Mouse (Mus musculus) midbrain, embryonic 16.5 days (tissue): ENCODE measurements around the gene Stmnd1. TPM values are rescaled to one million over a fixed set of nuclear protein-coding genes. Genes with fewer than 3 reads are reported as not detected.
A peak's percentile ranks its signal among the peaks of the same experiment; 100 is the strongest.
"Not testable (repeated sequence)": the region's sequence is repeated elsewhere in the genome, so short reads cannot be mapped to it uniquely, and the experiment has no call there.

Source experiments
- ATAC-seq: fragments of 200-750 bp; cut with Nextera tagmentation; 2 replicates; pipeline ENCODE4 v1.8.0; 2017; ENCODE audit warnings: moderate TSS enrichment
- H3K27ac ChIP-seq: fragments of 300-500 bp; sonication (generic); 2 replicates; pipeline ENCODE4 v1.5.1; 2014; ENCODE audit warnings: mild to moderate bottlenecking, low read length, mixed read lengths
- H3K27me3 ChIP-seq: fragments of 300-500 bp; sonication (generic); 2 replicates; pipeline ENCODE4 v1.6.1; 2014; ENCODE audit warnings: low read depth, low read length, mixed read lengths; ENCODE audit not compliant: control insufficient read depth, insufficient read depth
- H3K36me3 ChIP-seq: fragments of 300-500 bp; sonication (generic); 2 replicates; pipeline ENCODE4 v1.6.1; 2014; ENCODE audit warnings: mild to moderate bottlenecking, low read length, moderate library complexity, mixed read lengths; ENCODE audit not compliant: control insufficient read depth, insufficient read depth
- H3K4me1 ChIP-seq: fragments of 300-500 bp; sonication (generic); 2 replicates; pipeline ENCODE4 v1.6.1; 2014; ENCODE audit warnings: mild to moderate bottlenecking, low read length, mixed read lengths; ENCODE audit not compliant: control insufficient read depth, insufficient read depth
- H3K4me2 ChIP-seq: fragments of 300-500 bp; sonication (generic); 2 replicates; pipeline ENCODE4 v1.6.1; 2014; ENCODE audit warnings: mild to moderate bottlenecking, low read length, mixed read lengths
- H3K4me3 ChIP-seq: fragments of 300-500 bp; sonication (generic); 2 replicates; pipeline ENCODE4 v1.5.1; 2014; ENCODE audit warnings: low read depth, mild to moderate bottlenecking, low read length, moderate library complexity, mixed read lengths
- H3K9ac ChIP-seq: fragments of 300-500 bp; sonication (generic); 2 replicates; pipeline ENCODE4 v1.6.1; 2014; ENCODE audit warnings: low read depth, low read length, mixed read lengths
- H3K9me3 ChIP-seq: fragments of 300-500 bp; sonication (generic); replicated peaks from 2 replicates; pipeline ENCODE4 v1.6.1; 2014; ENCODE audit warnings: mild to moderate bottlenecking, low read length, mixed read lengths; ENCODE audit not compliant: control insufficient read depth, poor library complexity, severe bottlenecking
- WGBS: fragments of 180-500 bp; shearing (Covaris S2); extraction: QIAGEN DNeasy Blood & Tissue Kit; methylation state at CpG from one replicate; pipeline ENCODE4 v1.1.7; 2014; 5-methylcytosine and 5-hydroxymethylcytosine counted together
- polyA plus RNA-seq: library from polyadenylated mRNA; unstranded; fragments of >200 nt; fragmentation: Nextera tagmentation; extraction: Ambion mirVana; gene quantifications from 2 replicates; pipeline ENCODE4 v1.2.1, GENCODE M21; 2015

Stmnd1 gene
- polyA plus RNA-seq, result not detected in 2 replicates

GRCm38 (mm10) chr13:46273453-46274110 lies at the start of gene Stmnd1:
TSS of gene Stmnd1 (plus strand) at chr13:46273721.
- no peaks in the 10 kb centered on the region for H3K27me3 ChIP-seq
- H3K4me1 ChIP-seq, result peaks cover 7% of the 10 kb centered on the region
- H3K9ac ChIP-seq, result peak within 1 kb of the TSS; percentile 46
- peak within 1 kb of the TSS; percentile 4; the same call in 1 of the 2 replicates for H3K4me3 ChIP-seq
- no peaks in the 10 kb centered on the region for H3K36me3 ChIP-seq
- H3K4me2 ChIP-seq, result peak within 1 kb of the TSS; percentile 38
- 0 out of 2 replicates have a peak, but pooled peaks have one; percentile 39 for ATAC-seq
- 8% methylated on average over 8 of the region's 8 CpGs for WGBS
- H3K27ac ChIP-seq, result peak within 1 kb of the TSS; percentile 38; the same call in 1 of the 2 replicates
- no peaks in the 10 kb centered on the region for H3K9me3 ChIP-seq

GRCm38 (mm10) chr13:46226956-46227355 lies 46.6 kb upstream of the Stmnd1 start:
- Histone ChIP-seq H3K4me2 (no peak overlapping the region), H3K27ac (no peak overlapping the region), H3K9ac (no peak overlapping the region), H3K9me3 (no peaks in the 10 kb centered on the region), H3K4me3 (no peak overlapping the region), H3K27me3 (no peaks in the 10 kb centered on the region), H3K4me1 (0 out of 2 replicates have a peak, but pooled peaks cover 2% of the 10 kb centered on the region), H3K36me3 (no peaks in the 10 kb centered on the region)
- WGBS, result 64% methylated on average over 2 of the region's 2 CpGs
- no peak for ATAC-seq

GRCm38 (mm10) chr13:46227486-46227885 lies 46.0 kb upstream of the Stmnd1 start:
- ATAC-seq, result no peak
- 86% methylated on average over 4 of the region's 4 CpGs for WGBS
- Histone ChIP-seq H3K4me1 (0 out of 2 replicates have a peak, but pooled peaks cover 1% of the 10 kb centered on the region), H3K4me2 (no peak overlapping the region), H3K9ac (no peak overlapping the region), H3K4me3 (no peak overlapping the region), H3K9me3 (no peaks in the 10 kb centered on the region), H3K27me3 (no peaks in the 10 kb centered on the region), H3K27ac (no peak overlapping the region), H3K36me3 (no peaks in the 10 kb centered on the region)

- H3K4me1 ChIP-seq, H3K9me3 ChIP-seq, H3K9ac ChIP-seq, H3K36me3 ChIP-seq, H3K27me3 ChIP-seq, H3K4me2 ChIP-seq, H3K4me3 ChIP-seq, H3K27ac ChIP-seq, ATAC-seq: not testable (repeated sequence)
- 100% methylated on average over 1 of the region's 1 CpGs for WGBS
Observed at GRCm38 (mm10) chr13:46228750-46229149, 44.8 kb upstream of the Stmnd1 start.

GRCm38 (mm10) chr13:46231514-46232085 lies 41.9 kb upstream of the Stmnd1 start:
- 73% methylated on average over 5 of the region's 5 CpGs for WGBS

GRCm38 (mm10) chr13:46237723-46238349 lies 35.7 kb upstream of the Stmnd1 start:
- Histone ChIP-seq H3K27ac (no peak overlapping the region), H3K27me3 (no peaks in the 10 kb centered on the region), H3K9me3 (no peaks in the 10 kb centered on the region), H3K9ac (no peak overlapping the region), H3K4me3 (no peak overlapping the region), H3K4me1 (peaks cover 7% of the 10 kb centered on the region; the same call in 1 of the 2 replicates), H3K36me3 (no peaks in the 10 kb centered on the region), H3K4me2 (no peak overlapping the region)
- WGBS, result 68% methylated on average over 7 of the region's 7 CpGs
- no peak for ATAC-seq

More at GRCm38 (mm10) chr13:46231514-46232085, 41.9 kb upstream of the Stmnd1 start:
- no peaks in the 10 kb centered on the region for H3K27me3 ChIP-seq
- H3K9me3 ChIP-seq, result no peaks in the 10 kb centered on the region
- H3K4me3 ChIP-seq, result no peak overlapping the region
- no peak overlapping the region for H3K27ac ChIP-seq
- no peak overlapping the region for H3K4me2 ChIP-seq
- no peak for ATAC-seq
- no peaks in the 10 kb centered on the region for H3K36me3 ChIP-seq
- no peak overlapping the region for H3K9ac ChIP-seq
- H3K4me1 ChIP-seq, result no peaks in the 10 kb centered on the region

GRCm38 (mm10) chr13:46238796-46239195 lies 34.7 kb upstream of the Stmnd1 start:
- no peak overlapping the region for H3K4me3 ChIP-seq
- H3K9me3 ChIP-seq, result no peaks in the 10 kb centered on the region
- 86% methylated on average over 7 of the region's 7 CpGs for WGBS
- ATAC-seq, result no peak
- no peaks in the 10 kb centered on the region for H3K36me3 ChIP-seq
- H3K27me3 ChIP-seq, result no peaks in the 10 kb centered on the region
- H3K27ac ChIP-seq, result no peak overlapping the region
- H3K9ac ChIP-seq, result no peak overlapping the region
- peaks cover 7% of the 10 kb centered on the region; the same call in 1 of the 2 replicates for H3K4me1 ChIP-seq
- no peak overlapping the region for H3K4me2 ChIP-seq

- Histone ChIP-seq H3K9me3 (no peaks in the 10 kb centered on the region), H3K27me3 (no peaks in the 10 kb centered on the region), H3K36me3 (no peaks in the 10 kb centered on the region), H3K27ac (no peak overlapping the region), H3K9ac (no peak overlapping the region), H3K4me2 (no peak overlapping the region), H3K4me3 (no peak overlapping the region), H3K4me1 (peaks cover 7% of the 10 kb centered on the region; the same call in 1 of the 2 replicates)
- whole genome bisulfite sequencing, result 39% methylated on average over 9 of the region's 9 CpGs
- peak; percentile 64; the same call in 1 of the 2 replicates for ATAC-seq
Observed at GRCm38 (mm10) chr13:46241391-46242188, 31.9 kb upstream of the Stmnd1 start.
